Mouse (Mus musculus): ENCODE results near the gene Myb. TPM values are rescaled to one million over a fixed set of nuclear protein-coding genes. Genes with fewer than 3 reads are reported as not detected.
"Not testable (repeated sequence)": the region's sequence is repeated elsewhere in the genome, so short reads cannot be mapped to it uniquely, and the experiment has no call there.

Gene Myb
- total RNA-seq, 2 experiments from 2014 or later: 0.07 to 0.21 TPM

DNA sequence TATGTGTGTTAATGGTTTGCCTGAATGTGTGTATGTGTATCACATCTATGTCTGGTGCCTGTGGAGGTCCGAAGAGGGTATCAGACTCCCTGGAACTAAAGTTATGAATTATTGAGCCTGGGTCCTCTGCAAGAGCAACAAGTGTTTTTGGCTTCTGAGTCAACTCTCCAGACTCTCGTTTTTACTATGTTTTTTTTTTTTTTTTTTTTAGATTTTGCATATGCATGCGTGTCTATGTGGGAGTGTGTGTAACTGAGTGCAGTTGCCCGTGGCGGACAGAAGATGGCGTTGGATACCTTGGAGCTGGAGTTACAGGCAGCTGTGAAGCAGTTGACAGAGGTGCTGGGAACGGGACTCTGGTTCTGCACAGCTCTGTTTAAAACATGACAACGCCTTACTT is 7.7 kb upstream of the Myb start:
- no peak for DNase-seq

DNA sequence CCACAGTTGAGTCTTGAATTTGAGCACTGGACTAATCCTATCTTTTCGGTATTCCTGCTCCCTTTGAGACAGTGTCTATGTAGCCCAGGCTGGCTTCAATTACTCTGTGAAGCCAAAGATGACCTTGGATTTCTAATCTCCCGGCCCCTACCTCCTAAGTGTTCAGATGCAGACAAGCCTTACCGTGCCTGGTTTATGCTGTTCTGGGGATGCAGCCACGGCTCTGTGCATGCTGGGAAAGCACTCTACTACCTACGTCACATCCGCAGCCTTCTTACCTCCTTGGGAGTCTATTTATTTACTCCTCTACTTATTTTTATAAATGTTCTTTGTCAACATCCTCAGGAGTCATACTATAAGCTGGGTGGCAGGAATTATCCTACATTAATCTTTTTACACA is 7.1 kb upstream of the Myb start:
- no peak for DNase-seq

DNA sequence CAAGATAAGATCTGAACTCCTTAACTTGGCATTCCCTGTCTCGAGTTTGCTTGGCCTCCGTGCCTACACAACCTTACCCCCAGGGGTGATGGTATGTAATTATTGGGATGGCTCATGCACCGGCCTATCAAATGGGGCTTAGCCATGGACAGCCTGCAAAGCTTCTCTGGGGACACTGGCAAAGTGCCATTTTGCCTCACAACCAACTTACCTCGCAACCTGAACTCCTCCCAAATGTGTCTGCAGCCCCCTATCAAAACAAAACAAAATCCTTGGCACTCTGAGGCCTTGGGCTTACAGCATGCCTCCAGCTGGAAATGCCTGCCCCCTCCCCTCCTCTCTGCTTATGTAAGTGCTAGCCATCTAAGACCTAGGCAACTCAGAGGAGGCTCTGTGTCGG is 6.4 kb upstream of the Myb start:
- no peak for DNase-seq

DNA sequence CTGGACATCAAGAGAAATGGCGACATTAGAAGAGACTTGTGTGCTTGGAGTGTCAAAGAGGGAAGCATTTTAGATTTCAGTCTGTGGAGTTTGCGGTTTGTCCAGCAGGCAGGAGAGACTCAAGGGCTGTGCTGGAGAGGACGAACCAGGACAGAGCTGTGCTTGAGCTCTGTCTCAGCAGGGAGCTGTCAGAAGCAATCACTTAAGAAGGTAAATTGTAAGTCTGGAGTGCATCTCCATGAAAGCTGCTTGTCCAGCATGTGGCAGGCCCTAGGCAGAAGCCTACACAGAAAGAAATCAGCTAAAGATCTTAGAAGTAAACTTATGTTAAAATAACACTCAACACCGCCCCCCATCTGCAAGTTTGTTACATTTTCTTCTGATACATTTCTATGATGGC is 4.6 kb upstream of the Myb start:
- no peak for DNase-seq

DNA sequence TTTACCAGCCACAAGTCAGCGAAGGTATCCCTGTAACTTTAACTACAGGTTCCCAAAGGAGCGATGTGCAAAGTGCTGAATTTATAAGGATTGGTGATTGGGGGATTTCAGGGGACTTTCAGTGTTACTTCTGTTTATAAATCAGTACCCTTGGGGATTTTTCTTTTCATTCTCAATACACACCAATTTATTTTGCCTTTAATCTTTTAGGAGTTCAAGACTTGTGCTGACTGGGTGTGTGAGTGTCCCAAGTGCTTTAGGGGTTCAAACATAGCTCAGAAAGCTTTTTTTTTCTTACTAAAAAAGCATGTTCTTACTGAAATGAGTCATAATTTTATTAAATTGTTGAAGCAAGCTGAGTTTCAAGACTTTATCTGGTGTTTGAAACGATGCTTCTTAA is 1.3 kb upstream of the Myb start:
- DNase-seq: no peak

DNA sequence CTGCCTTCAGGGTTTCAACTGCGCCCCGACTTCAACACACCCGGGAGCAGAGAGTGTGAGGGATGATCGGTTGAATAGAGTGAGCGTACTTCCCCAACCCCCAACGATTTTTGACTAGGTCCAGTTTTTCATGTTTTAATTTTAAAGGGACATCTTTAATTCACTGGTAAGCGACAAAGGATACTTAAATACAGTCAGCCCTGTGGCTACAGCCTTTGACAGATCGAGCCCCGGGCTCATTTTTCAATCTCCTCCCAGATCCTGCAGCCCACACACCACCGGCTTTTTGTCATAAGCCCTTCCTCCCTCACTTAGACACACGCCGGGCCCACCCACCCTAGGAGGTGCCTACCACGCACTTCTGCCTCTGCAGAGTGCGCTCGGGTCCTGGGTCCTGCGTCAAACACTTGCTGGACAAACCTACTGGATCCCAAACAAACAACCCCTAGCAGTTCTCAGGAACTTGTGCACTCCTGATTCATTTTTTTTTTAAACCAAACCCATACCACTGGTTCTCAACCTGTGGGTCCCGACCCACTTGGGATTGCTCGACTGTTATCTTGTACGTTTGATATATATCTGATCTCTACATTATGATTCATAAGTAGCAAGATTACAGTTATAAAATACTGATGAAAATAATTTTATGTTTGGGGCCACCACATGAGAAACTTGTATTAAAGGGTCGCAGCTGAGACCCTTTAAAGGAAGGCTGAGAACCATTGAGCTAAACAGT is 743 bp upstream of the Myb start:
- DNase-seq: no peak

DNA sequence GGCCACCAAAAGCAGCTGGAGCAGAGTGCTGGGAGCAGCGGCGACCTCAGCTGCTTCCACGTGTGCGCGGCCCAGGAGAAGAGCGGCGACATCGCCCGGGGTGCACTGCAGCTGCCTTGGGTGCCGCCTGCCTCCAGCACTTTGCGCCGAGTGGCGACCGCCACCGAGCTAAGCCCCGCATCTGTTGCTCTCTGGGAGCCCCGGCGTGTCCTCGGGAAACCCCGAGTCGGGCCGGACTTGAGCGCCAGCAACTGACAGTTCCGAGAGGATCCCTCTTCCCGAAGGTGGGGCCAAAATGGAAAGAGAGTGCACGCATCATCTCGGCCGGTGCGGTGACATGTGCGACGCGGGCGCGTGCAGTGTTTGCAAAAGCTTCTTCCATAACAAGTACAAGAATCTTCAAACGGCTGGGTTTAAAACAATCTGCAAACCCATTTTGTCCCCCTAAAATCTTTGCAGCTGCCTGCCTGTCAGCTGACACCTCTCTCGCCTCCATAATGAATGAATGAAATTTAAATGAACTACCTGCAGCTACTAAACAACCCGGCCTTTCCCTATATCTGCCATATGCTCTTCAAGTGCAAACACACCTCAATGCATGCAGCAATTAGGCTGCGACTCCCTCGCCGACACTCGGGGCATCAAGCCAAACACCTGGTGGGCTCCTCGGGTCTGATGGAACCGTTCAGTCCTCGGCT is 938 bp downstream of the Myb start:
- peak in 1 of 2 experiments; percentile 38 for DNase-seq

DNA sequence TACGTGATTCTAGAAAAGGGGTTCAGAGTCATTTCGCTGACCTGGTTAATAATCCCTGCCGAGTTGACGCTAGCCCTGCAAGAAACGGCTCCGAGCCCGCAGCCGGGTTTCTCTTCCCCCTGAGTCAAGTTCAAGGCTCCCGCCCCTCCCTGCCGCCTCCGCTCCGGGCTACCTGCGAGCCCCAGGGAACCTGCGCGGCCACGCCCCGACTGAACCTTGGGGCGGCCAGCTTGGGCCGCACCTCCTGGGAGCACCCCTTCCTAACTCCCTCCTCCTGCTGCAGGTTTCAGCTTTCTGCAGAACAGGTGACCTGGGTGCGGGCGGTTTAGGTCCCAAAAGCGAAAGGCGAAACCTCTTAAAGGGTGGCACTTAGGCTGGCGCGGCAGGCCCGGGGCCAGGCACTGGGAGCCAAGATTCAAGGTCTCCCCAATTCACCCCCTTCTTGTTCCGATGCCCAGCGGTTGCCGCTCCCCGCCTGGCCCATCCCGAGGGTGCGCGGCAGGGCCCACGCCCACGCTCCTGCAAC is 1.8 kb downstream of the Myb start:
- DNase-seq: peak; percentile 18 to 19

DNA sequence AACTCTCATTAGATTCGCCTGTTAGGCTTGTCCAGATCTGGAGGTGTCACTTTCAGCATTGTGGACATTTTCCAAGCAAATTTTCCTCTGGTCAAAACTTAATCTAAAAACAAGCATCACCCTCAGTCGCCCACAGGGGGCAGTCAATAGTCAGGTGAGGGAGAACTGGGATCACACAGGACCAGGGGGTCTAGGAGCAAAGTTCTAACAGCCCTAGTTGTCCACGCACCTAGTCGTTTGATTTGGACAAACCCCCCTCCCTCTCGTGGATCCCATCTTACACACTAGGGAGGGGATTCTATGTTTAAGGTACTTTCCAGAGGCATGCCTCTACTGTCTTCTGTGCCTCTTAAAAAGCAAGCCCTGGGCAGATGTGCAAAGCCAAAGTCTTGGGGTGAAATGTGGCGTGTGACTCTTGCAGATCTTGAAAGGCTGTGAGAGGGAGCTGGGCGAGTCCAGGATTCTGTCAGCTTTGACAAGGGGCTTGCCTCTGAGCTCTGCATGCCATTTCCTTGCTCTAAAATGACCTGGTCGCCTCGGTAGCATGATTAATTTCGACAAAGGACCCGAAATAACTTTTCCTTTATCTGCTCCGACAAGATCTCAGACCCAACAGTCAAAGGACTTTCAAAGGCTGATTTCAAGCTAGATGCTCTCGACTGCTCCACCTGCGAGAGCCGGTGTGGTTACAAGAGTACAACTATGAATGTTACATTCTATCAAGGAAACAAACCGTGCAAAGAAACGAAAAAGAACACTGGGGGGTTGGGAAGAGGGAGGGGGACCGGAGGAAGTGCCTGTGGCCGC is 2.5 kb downstream of the Myb start:
- peak in 1 of 2 experiments; percentile 55 for DNase-seq

DNA sequence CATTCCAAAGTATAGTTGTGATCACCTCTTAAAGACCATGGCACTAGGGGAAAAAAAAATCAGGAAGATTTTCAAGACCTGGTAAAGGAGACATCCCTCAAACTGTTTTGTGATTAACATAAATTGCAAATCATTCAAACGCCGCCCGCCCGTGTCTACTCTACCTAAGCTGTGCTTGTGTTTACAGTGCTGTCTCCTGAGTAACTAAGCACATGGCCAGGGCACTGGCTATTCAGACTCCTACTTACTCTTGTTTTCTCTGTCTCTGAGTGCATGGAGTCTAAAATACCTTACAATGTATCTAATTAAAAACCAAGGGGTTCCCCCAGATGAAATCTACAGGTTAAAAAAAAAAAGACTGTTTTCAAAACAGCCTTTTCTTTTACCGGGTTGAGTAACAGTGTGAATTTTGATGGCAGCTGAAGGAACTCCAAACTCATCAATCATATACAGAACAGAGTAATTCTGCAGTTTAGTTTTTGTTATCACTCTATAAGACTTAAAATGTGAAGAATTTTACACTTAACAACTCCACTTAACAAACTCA is 3.8 kb downstream of the Myb start:
- DNase-seq: no peak

DNA sequence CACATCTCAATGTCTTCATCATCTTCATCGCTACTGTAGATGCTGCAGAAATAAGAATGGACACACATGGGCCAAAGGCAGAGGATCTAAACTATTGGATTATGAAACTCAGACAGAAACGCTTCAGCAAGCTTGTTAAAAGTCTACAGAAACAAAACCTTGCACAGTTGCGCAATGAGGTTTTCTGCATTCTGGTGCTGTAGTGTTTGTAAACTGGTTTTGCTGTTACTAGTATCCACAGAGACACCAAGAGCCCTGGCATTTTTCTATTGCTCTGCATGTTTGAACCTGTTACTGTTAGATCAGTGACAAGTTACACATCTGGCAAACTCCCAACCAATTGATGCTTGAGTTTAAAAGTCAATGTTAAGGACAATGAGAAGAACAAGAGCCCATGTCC is 4.4 kb downstream of the Myb start:
- no peak for DNase-seq

DNA sequence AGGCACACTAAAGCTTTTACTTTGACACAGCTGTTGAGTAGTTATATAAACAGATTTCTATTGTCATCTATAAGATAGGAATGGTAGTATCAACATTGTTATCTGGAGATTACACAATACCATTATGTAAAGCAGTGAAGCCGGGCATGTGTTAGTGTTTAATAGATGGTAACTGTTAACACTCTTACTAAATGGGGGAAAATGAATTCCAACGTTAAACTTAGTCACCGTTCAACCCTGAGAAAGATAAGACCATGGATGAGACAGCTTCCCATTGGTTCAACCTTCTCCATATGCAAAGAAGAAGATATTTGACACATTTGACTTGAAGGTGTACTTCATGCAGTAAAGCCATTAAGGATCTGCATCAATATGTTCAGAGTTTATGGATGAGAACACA is 5.9 kb downstream of the Myb start:
- no peak for DNase-seq

DNA sequence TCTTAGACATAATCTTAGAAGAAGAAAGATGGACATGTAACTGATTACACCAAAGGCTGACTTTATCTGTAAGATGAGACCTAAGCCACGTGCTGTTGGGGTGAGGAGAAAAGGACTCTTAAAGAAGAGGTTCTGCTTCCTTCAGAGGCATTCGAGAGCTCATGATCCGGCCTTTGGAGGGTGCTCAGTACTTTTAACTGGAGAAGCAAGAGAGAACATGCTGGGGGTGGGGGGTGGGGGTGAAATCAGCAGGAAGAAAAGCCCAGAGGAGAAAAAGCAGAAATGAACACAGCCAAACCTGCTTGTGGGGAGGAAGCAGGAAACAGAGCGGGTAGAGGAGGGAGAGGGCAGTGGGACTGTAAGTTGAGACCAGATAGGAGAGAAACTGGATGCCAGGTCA is 7.4 kb downstream of the Myb start:
- DNase-seq: no peak

DNA sequence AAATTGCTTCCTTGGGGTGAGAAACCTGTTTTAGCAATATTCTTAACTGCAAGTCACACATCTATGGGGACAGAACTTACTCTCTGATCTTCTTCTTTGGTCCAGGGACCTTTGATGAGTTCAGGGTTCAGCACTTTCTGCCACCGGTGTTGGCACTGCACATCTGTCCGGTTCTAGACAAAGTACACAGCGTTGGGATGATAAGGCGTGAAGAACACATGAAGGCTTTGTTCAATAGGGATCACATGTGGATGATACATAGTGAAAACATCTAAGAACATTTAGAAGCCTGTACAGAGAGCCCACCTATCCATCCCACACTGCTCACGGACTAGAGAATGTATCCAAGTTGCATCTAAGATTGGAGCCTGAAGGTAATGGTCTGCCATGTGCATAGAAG is 8.0 kb downstream of the Myb start:
- DNase-seq: no peak

DNA sequence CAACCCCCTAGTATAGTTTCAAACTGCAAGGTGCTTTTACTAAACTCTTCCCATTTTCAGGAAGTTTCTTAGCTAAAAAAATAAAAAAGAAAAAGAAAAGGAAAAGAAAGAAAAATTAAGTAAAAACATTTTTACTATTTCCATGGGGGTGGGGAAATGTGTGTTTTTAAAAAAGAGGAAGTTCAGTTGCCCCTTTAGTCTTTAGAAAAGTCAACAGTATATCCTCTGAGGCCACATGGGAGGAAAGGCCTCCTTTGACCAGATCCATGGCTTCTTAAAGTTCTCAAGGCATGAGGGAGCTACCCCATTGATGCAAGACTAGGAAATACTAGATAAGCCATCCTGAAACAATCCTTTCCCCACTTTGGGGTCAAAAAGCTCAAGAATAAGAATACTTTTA is 9.5 kb downstream of the Myb start:
- no peak for DNase-seq

DNA sequence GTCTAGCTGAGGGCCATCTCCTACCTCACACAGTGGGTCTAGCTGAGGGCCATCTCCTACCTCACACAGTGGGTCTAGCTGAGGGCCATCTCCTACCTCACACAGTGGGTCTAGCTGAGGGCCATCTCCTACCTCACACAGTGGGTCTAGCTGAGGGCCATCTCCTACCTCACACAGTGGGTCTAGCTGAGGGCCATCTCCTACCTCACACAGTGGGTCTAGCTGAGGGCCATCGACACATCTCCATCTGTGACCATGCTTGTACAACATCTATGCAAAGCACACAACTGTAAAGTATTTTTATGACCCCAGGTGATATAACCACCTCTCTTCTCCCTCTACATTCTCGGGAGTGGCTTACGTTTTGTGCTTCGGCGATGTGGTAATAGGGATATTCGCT is 10.8 kb downstream of the Myb start:
- not testable (repeated sequence) for DNase-seq

DNA sequence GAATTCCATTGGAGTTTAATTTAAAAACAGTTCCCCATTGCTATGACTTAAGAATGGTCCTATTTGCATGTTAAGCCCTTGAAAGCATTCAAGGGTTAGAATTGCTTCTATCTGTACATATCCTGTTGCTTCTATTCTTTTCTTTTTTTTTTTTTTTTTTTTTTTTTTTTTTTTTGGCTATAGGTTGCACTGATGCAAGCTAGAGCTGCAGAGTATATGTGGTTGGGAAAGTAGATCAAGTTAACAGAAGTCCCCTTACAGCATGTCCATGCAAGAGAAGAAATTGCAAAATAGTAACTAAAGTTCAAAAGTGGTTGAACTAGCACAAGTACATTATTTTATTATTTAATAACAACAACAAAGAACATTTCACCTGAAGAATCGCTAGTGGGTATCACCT is 14.1 kb downstream of the Myb start:
- no peak for DNase-seq

DNA sequence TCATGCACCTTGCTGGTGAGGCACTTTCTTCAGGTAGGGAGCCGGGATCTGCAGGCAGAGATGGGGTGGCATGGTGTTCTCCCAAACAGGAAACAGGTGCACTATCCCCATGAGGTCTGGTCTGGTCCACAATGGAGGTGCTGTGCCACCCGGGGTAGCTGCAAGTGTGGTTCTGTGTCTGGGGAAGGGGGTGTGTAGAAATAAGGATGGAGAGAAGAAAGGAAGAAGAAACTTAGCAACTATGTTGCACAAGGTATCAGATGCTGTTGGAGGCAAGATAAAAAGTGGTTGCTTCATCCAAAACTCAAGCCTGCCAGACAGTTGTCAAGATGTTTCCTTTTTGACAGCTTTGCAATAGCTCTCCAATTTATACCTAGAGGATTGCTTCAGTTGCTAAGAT is 14.5 kb downstream of the Myb start:
- no peak for DNase-seq

DNA sequence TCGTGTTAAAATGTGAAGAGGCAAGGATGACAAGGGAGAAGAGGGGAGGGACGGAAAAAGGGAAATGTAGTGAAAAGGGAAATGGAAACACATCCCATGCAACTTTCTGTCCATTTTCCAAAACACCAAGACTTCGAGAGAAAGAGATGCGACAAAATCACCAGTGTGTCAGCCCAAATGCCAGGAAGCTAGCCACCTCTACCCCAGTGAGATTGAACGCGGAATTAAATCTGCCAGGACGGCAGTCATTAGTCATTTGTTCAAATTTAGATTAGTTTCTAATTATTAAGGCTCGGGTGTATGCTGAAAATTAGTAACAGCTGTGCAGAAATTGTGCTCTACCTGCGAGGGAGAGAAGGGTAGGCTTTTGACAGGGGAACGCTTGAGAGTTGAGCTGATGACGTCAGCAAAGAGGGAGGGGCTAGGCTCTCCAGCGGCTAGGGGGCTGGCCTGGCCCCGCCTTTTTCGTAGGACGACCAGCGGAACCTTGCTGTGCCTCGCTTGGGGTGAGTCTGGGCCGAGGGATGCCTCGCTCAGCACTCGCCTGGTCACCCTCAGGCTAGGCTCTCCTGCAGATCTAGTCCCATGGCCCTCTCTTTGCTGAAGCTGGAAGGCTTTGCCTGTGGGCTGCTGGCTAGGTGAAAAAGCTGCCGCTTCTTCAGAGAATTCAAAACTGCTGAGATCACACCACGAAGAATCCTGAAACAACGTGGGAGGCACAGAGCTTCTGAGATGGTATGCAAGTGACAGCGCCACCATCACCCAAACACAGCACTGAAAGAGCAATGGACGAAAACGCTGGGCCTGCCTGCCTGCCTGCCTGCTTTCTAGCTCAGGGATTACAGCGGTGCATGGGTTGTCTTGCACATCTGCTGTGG is 15.9 kb downstream of the Myb start:
- DNase-seq: peak; percentile 39 to 49

DNA sequence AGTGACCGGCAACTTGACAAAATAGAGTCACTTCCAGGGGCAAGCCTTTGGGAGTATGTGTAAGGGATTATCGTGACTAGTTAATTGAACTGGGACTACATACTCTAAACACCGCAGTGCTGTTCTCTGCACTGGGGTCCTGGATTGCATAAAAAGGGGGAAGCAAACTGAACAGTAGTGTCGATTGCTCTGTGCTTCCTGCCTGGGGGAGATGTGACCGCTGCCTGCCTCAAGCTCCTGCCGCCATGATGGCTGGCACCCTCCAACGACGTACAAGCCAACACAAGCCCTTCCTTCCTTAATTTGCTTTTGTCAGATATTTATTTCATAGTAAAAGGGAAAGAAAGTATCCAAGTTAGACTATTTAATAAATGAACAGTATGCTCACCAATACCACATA is 25.5 kb downstream of the Myb start:
- no peak for DNase-seq

DNA sequence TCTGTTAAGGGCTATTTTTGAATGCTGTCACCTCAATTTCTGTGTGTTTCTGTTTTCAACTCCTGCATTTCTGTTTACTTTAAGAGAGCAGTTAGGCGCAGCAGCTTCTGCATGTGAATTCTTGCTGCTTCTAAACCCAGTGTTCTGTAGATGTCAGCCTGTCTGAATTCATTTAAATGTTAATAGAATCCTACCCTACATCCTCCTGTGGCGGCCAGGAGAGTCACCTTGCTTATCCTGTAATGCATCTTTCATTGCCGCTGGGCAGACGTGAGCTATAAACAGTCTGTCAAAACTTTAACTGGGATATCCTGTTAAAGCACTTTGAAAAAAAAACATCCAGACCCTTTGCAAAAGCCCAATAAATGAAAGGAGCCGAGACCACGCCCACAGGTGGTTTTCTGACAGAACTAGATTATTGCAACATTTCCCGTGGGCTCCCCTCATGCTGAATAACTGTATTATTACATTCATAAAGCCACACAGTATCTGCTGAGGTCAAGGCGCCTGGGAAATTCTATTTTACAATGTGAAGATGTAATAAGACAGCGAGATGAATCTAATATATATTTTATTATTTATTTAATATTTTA is 29.8 kb downstream of the Myb start:
- DNase-seq: no peak

All from heart, adult 18-20 months (tissue).